28 mouse cellular contexts compared by ENCODE assay signal in the genomic region with DNA sequence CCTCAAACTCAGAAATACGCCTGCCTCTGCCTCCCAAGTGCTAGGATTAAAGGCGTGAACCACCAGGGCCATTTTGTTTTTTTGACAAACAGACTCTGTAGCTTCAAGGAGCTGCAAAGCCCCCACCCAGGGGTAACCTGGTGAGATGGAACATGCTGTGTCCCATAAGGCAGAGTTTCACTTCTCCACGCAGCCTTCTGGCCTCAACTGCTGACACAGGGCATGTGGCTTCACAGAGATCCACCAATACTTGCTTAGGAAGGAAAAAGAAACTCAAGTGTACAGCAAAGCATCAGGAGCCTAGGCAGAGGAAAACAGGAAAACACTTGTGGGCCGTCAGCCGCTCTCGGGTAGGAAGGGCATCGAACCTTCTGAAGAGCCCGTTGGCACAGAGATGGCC. TPM values are rescaled to one million over a fixed set of nuclear protein-coding genes. Genes with fewer than 3 reads are reported as not detected.
DNase-seq lines count a peak whose midpoint lies in the region; ATAC-seq and TF ChIP-seq lines count a peak whose summit lies in the region.
"Had no signal": no experiment of that assay in that cellular context is flagged by ENCODE, and none has a peak within 500 bp of the region (broad histone marks: within the 10 kb centered on the region; RNA-seq: fewer than 3 reads in every experiment).

No protein-coding gene starts in this region.

- TF ChIP-seq CTCF in lung, adult 2 months (IDR thresholded peaks at IDR 0.05; ENCODE audit: insufficient read depth, low read length), result no peak

- H3K4me3 ChIP-seq in heart, embryonic 10.5 days, result no peak overlapping the region
- H3K4me3 ChIP-seq in lung, adult 2 months (replicated peaks; ENCODE audit: extremely low read depth, low read depth, low read length), result peak overlapping the region; percentile 21
- H3K4me3 ChIP-seq in kidney, embryonic 15.5 days (replicated peaks), result no peak overlapping the region
- H3K4me3 ChIP-seq: forebrain, embryonic 13.5 days; heart, embryonic 13.5 days; hindbrain, embryonic 10.5 days; hindbrain, embryonic 15.5 days; limb, embryonic 10.5 days; limb, embryonic 15.5 days; midbrain, embryonic 12.5 days; neural tube, embryonic 13.5 days had no signal

- no peak overlapping the region for H3K9ac ChIP-seq in kidney, embryonic 15.5 days
- H3K9ac ChIP-seq: forebrain, embryonic 13.5 days; heart, embryonic 13.5 days; hindbrain, embryonic 15.5 days; limb, embryonic 15.5 days; liver, embryonic 14.5 days; midbrain, embryonic 12.5 days; neural tube, embryonic 13.5 days had no signal

- H3K27me3 ChIP-seq in heart, embryonic 10.5 days (ENCODE audit: insufficient read depth, poor library complexity, severe bottlenecking), result peaks cover 75% of the 10 kb centered on the region
- peaks cover 26% of the 10 kb centered on the region for H3K27me3 ChIP-seq in kidney, embryonic 15.5 days

- no peaks in the 10 kb centered on the region for H3K9me3 ChIP-seq in heart, embryonic 10.5 days
- no peaks in the 10 kb centered on the region for H3K9me3 ChIP-seq in kidney, embryonic 15.5 days (replicated peaks)
- H3K9me3 ChIP-seq: forebrain, embryonic 13.5 days; heart, embryonic 13.5 days; hindbrain, embryonic 10.5 days; hindbrain, embryonic 15.5 days; limb, embryonic 10.5 days; limb, embryonic 15.5 days; megakaryocyte, embryonic 14.5 days; midbrain, embryonic 12.5 days; neural tube, embryonic 13.5 days had no signal

- peak; percentile 9; the same call in 1 of the 2 replicates for ATAC-seq in granulocyte monocyte progenitor cell, adult 5-6 weeks (replicated peaks; ENCODE audit: poor library complexity, severe bottlenecking)
- no peak for ATAC-seq in kidney, embryonic 15.5 days (replicated peaks; ENCODE audit: low FRiP score)
- ATAC-seq: CD4-positive, CD25-positive, alpha-beta regulatory T cell, adult 4 months; forebrain, embryonic 13.5 days had no signal

- no peak for TF ChIP-seq POLR2A in lung, adult 2 months (IDR thresholded peaks at IDR 0.05; ENCODE audit: borderline replicate concordance, extremely low read depth, low read depth, low read length)

- no peaks in the 10 kb centered on the region for H3K36me3 ChIP-seq in heart, embryonic 10.5 days
- H3K36me3 ChIP-seq in kidney, embryonic 15.5 days, result no peaks in the 10 kb centered on the region
- H3K36me3 ChIP-seq: heart, embryonic 13.5 days; hindbrain, embryonic 10.5 days; hindbrain, embryonic 15.5 days; limb, embryonic 10.5 days; limb, embryonic 15.5 days; midbrain, embryonic 12.5 days; neural tube, embryonic 13.5 days had no signal

- H3K27ac ChIP-seq in heart, embryonic 10.5 days, result no peak overlapping the region
- no peak overlapping the region for H3K27ac ChIP-seq in kidney, embryonic 15.5 days
- H3K27ac ChIP-seq: forebrain, embryonic 13.5 days; heart, embryonic 13.5 days; hindbrain, embryonic 10.5 days; hindbrain, embryonic 15.5 days; limb, embryonic 10.5 days; limb, embryonic 15.5 days; liver, embryonic 14.5 days; midbrain, embryonic 12.5 days; neural tube, embryonic 13.5 days had no signal

- H3K4me2 ChIP-seq in kidney, embryonic 15.5 days, result no peak overlapping the region
- H3K4me2 ChIP-seq: forebrain, embryonic 13.5 days; heart, embryonic 13.5 days; hindbrain, embryonic 15.5 days; limb, embryonic 15.5 days; midbrain, embryonic 12.5 days; neural tube, embryonic 13.5 days had no signal

- DNase-seq in heart, adult 18-20 months, result peak; percentile 30 to 72
- no peak for DNase-seq in heart, embryonic 10.5 days (ENCODE audit: low spot score)
- no peak for DNase-seq in lung, adult 2 months
- DNase-seq in lung, postnatal 25 days (ENCODE audit: low spot score), result no peak
- peak; percentile 36 for DNase-seq in skeletal muscle tissue, adult 2 months (ENCODE audit: low read depth, low spot score)
- DNase-seq in kidney, adult 8-10 months, result no peak
- DNase-seq: adrenal gland, postnatal 14 days; cerebellum, adult 2 months; cerebellum, postnatal 14 days; heart, postnatal 10 days; kidney, adult 9 months; kidney, postnatal 25 days; layer of hippocampus, postnatal 36 days; lung, postnatal 14 days; right cerebral cortex, postnatal 4 days had no signal

- H3K4me1 ChIP-seq in heart, embryonic 10.5 days, result peaks cover 49% of the 10 kb centered on the region
- no peaks in the 10 kb centered on the region for H3K4me1 ChIP-seq in lung, adult 2 months (ENCODE audit: control insufficient read depth, insufficient read depth, low read length)
- peaks cover 22% of the 10 kb centered on the region for H3K4me1 ChIP-seq in kidney, embryonic 15.5 days

- 87% methylated on average over 8 of the region's 8 CpGs for WGBS in heart, embryonic 10.5 days
- WGBS in lung, adult 2 months, result 59% methylated on average over 8 of the region's 8 CpGs
- 87% methylated on average over 8 of the region's 8 CpGs for WGBS in kidney, embryonic 15.5 days

RNA-seq across cellular contexts. Expression of gene Cmklr1, which starts 3.1 kb away (rescaled TPM):
- 10 to 100 TPM; 21.3 to 22.3 TPM for total RNA-seq in heart, adult 18-20 months (2021)
- polyA plus RNA-seq in heart, embryonic 10.5 days (2016; fragmentation: Nextera tagmentation; extraction: Ambion mirVana), result 1.3 and 3.3 TPM in 2 replicates
- polyA plus RNA-seq in lung, adult 2 months (2012; rRNA removed), result 271 and 341 TPM in 2 replicates
- 1.7 TPM in 1 of 2 replicates, not detected in the other for total RNA-seq in granulocyte monocyte progenitor cell, adult 5-6 weeks (2014; fragmentation: Nextera tagmentation)
- not detected in 2 replicates for total RNA-seq in granulocyte monocyte progenitor cell, adult 5-6 weeks (2017)
- 5.0 and 6.0 TPM in 2 replicates for polyA plus RNA-seq in kidney, embryonic 15.5 days (2015; fragmentation: Nextera tagmentation; extraction: Ambion mirVana)
- polyA plus RNA-seq: CD4-positive, CD25-positive, alpha-beta regulatory T cell, adult 4 months had no signal

Comparison
In these comparisons a context has a peak if more than half of its experiments do, and no peak if none do; other contexts are left out.
1. DNase-seq: peak in heart, adult 18-20 months (2 of 2) and skeletal muscle tissue, adult 2 months (single experiment); none in heart, embryonic 10.5 days (single experiment), lung, adult 2 months (single experiment), lung, postnatal 25 days (single experiment) and kidney, adult 8-10 months (0 of 2).
2. RNA of gene Cmklr1, which starts 3.1 kb away (polyA plus RNA-seq): 271 to 341 TPM in lung, adult 2 months; 5.0 to 6.0 TPM in kidney, embryonic 15.5 days and 1.3 to 3.3 TPM in heart, embryonic 10.5 days; every median in the first group is over 10 times any median in the second.